Mouse (Mus musculus) myocyte (in vitro differentiated cells): Measurements from ENCODE around the gene Slc2a13.

Source experiments
- CEBPB ChIP-seq: IDR thresholded peaks from 2 replicates; pipeline ENCODE4 v1.6.1; 2011; ENCODE audit warnings: mild to moderate bottlenecking, moderate library complexity; ENCODE audit not compliant: poor library complexity, insufficient read depth, severe bottlenecking
- MAX ChIP-seq: IDR thresholded peaks from one replicate; pipeline ENCODE4 v1.6.1; 2011; ENCODE audit warnings: low read depth, mild to moderate bottlenecking, control low read depth
- MYOD1 ChIP-seq, 3 experiments: IDR thresholded peaks; one replicate each; pipeline ENCODE4 v1.6.1; 2011; ENCODE audit warnings: control low read depth in 2 of 3, low read depth in 2 of 3, mild to moderate bottlenecking in 2 of 3, moderate library complexity in 1 of 3; ENCODE audit not compliant: insufficient read length in 2 of 3, control insufficient read depth in 1 of 3
- POLR2A ChIP-seq: IDR thresholded peaks from one replicate; pipeline ENCODE4 v1.6.1; 2011; ENCODE audit warnings: low read depth, mild to moderate bottlenecking, control low read depth, moderate library complexity; ENCODE audit not compliant: insufficient read length
- REST ChIP-seq: IDR thresholded peaks from one replicate; pipeline ENCODE4 v1.6.1; 2011; ENCODE audit warnings: mild to moderate bottlenecking, control low read depth, moderate library complexity; ENCODE audit not compliant: insufficient read depth, insufficient read length
- TCF12 ChIP-seq: IDR thresholded peaks from one replicate; pipeline ENCODE4 v1.6.1; 2011; ENCODE audit warnings: mild to moderate bottlenecking, control low read depth; ENCODE audit not compliant: poor library complexity, insufficient read depth, severe bottlenecking

GRCm38 (mm10) chr15:91382606-91383005, 190.5 kb downstream of the Slc2a13 start:
- no peak for TF ChIP-seq POLR2A
- no peak for TF ChIP-seq CEBPB
- TF ChIP-seq MYOD1 (IDR thresholded peaks at IDR 0.05; ENCODE audit: control insufficient read depth in 1 of 3, insufficient read length in 2 of 3, low read depth in 2 of 3) = no peak
- no peak for TF ChIP-seq MAX
- TF ChIP-seq REST = no peak
- TF ChIP-seq TCF12 = no peak
